Mouse (Mus musculus) midbrain, embryonic 12.5 days (tissue): Measurements from ENCODE around the gene Ceacam10. TPM values are rescaled to one million over a fixed set of nuclear protein-coding genes. Genes with fewer than 3 reads are reported as not detected.
"Not testable (repeated sequence)": the region's sequence is repeated elsewhere in the genome, so short reads cannot be mapped to it uniquely, and the experiment has no call there.

Experiments used
- ATAC-seq: fragments of 200-750 bp; cut with Nextera tagmentation; 2 replicates; pipeline ENCODE4 v1.8.0; 2017; ENCODE audit warnings: low read depth, moderate TSS enrichment, moderate library complexity; ENCODE audit not compliant: low FRiP score
- H3K27ac ChIP-seq: fragments of 300-500 bp; sonication (generic); replicated peaks from 2 replicates; pipeline ENCODE4 v1.5.1; 2016; ENCODE audit warnings: mild to moderate bottlenecking
- H3K27me3 ChIP-seq: fragments of 300-500 bp; sonication (generic); 2 replicates; pipeline ENCODE4 v1.6.1; 2016; ENCODE audit warnings: mild to moderate bottlenecking
- H3K36me3 ChIP-seq: fragments of 300-500 bp; sonication (generic); 2 replicates; pipeline ENCODE4 v1.6.1; 2016
- H3K4me1 ChIP-seq: fragments of 300-500 bp; sonication (generic); 2 replicates; pipeline ENCODE4 v1.6.1; 2016
- H3K4me2 ChIP-seq: fragments of 300-500 bp; sonication (generic); replicated peaks from 2 replicates; pipeline ENCODE4 v1.6.1; 2016; ENCODE audit warnings: mild to moderate bottlenecking, moderate library complexity
- H3K4me3 ChIP-seq: fragments of 300-500 bp; sonication (generic); 2 replicates; pipeline ENCODE4 v1.5.1; 2016; ENCODE audit warnings: mild to moderate bottlenecking
- H3K9ac ChIP-seq: fragments of 300-500 bp; sonication (generic); replicated peaks from 2 replicates; pipeline ENCODE4 v1.6.1; 2016; ENCODE audit warnings: mild to moderate bottlenecking, moderate library complexity
- H3K9me3 ChIP-seq: fragments of 300-500 bp; sonication (generic); 2 replicates; pipeline ENCODE4 v1.6.1; 2016; ENCODE audit warnings: mild to moderate bottlenecking
- WGBS: fragments of 180-500 bp; shearing (Covaris S2); methylation state at CpG from one replicate; pipeline ENCODE4 v1.1.7; 2016; 5-methylcytosine and 5-hydroxymethylcytosine counted together
- polyA plus RNA-seq: library from polyadenylated mRNA; unstranded; fragments of >200 nt; fragmentation: Nextera tagmentation; extraction: Ambion mirVana; gene quantifications from 2 replicates; pipeline ENCODE4 v1.2.1, GENCODE M21; 2016

The Ceacam10 gene
- not detected in 2 replicates for polyA plus RNA-seq

GRCm38 (mm10) chr7:24776918-24777317, at the start of gene Ceacam10:
Gene Ceacam10 (plus strand): TSS chr7:24777206.
- H3K9ac ChIP-seq, H3K4me3 ChIP-seq, H3K27me3 ChIP-seq, H3K4me2 ChIP-seq, H3K27ac ChIP-seq, H3K9me3 ChIP-seq, H3K36me3 ChIP-seq, H3K4me1 ChIP-seq, ATAC-seq: not testable (repeated sequence)
- WGBS: 50% methylated on average over 4 of the region's 4 CpGs

DNA sequence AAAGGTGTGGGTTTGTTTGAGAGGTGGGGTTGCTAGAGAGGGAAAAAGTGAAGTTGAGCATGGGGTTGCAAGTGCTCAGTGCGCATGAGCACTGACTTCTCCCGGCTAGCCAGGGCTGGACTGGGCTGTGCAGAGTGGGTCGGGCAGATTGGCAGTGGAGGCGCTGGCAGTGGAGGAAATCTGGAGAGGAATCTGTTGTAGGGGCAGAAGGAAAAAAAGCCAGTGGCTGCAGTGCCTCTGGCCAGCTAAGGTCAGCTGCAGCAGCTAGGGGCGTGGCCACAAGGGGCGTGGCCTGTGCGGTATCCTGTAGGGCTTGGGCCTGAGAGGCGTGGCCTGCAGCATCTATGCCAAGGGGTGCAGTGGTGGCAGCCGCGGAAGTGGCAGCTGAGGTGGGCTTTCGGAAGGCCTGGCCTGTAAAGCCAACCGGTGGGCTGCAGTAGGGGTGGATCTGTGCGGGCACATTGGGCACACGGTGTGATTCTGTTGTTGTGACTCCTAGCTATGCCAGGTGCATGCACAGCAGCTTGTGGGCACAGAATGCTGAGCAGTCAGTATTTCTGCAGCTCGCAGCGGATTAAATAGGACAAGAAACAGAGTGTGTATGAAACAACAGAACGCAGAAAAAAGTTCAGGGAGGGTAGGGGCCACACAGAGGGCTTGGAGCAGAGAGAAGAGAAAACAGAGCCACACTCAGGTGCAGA, 40.9 kb upstream of the Ceacam10 start:
- Histone ChIP-seq H3K27ac (no peak overlapping the region), H3K36me3 (no peaks in the 10 kb centered on the region), H3K9ac (no peak overlapping the region), H3K9me3 (0 out of 2 replicates have a peak, but pooled peaks cover under 1% of the 10 kb centered on the region), H3K4me3 (peak overlapping the region; percentile 16; the same call in 1 of the 2 replicates), H3K4me1 (peaks cover 11% of the 10 kb centered on the region), H3K27me3 (no peaks in the 10 kb centered on the region), H3K4me2 (peak overlapping the region; percentile 41)
- 21% methylated on average over 17 of the region's 17 CpGs for WGBS
- ATAC-seq: peak; percentile 69; the same call in 1 of the 2 replicates

DNA sequence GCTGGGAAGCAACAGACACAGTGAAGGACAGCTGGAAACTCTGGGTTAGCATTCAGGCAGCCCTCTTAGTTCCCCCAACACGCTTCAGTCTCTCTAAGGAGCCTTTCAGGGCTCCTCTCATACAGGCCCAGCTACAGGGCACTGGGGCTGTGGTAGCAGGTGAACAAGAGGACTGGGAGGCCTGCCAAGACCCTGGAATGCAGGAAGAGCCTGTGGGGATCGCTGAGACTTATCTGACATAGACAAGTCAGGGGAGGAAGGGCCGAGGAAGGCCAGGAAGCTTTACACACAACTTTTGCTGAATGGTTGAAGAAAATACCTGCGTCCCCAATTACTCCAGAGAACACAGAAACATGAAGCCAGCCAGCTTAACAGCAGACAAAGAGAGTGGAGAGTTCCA, 26.3 kb upstream of the Ceacam10 start:
- Histone ChIP-seq H3K4me2 (no peak overlapping the region), H3K27me3 (no peaks in the 10 kb centered on the region), H3K9me3 (no peaks in the 10 kb centered on the region), H3K9ac (no peak overlapping the region), H3K27ac (no peak overlapping the region), H3K36me3 (no peaks in the 10 kb centered on the region), H3K4me3 (no peak overlapping the region), H3K4me1 (no peaks in the 10 kb centered on the region)
- no peak for ATAC-seq
- 54% methylated on average over 4 of the region's 4 CpGs for WGBS

DNA sequence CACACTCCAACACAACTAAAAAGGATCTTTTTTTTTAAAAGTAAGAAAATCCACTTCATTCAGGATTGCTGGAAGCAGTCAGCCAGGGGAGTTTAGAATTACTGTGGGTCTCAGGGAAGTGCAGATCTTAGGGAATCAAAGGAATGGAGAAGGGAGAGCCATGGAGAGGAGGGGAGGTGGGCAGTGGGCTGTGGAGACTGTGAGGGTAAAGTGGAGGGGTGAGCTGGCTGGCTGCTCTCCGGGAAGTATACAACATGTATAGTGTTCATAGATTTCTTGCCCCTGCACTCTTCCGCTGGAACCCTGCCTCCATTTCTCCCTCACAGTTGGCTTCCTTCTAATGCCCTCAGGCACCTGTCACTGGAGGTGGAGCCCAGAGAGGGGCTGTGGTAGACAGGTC, 25.4 kb upstream of the Ceacam10 start:
- no peak overlapping the region for H3K27ac ChIP-seq
- H3K4me3 ChIP-seq: no peak overlapping the region
- 87% methylated on average over 2 of the region's 2 CpGs for WGBS
- H3K4me1 ChIP-seq: no peaks in the 10 kb centered on the region
- H3K36me3 ChIP-seq: no peaks in the 10 kb centered on the region
- ATAC-seq: no peak
- H3K27me3 ChIP-seq: no peaks in the 10 kb centered on the region
- H3K9ac ChIP-seq: no peak overlapping the region
- H3K4me2 ChIP-seq: no peak overlapping the region
- no peaks in the 10 kb centered on the region for H3K9me3 ChIP-seq

DNA sequence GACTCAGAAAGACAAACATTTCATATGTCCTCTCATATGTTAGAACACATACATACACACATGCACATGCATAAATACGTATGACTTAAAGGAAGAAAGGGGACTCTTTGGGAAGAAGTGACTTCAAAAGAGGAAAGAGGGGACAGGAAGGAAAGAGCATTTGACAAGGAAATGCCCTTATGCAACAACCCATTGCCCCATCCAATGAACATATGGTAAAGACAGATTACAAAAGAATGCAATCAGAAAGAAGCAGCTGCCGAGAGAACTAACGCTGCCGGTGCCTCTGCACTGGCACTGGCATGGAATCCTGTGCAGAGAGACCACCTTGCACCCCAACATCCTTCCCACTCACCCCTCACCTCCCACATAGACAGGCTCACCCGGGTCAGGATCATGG, 23.5 kb upstream of the Ceacam10 start:
- no peak for ATAC-seq
- H3K4me2 ChIP-seq: no peak overlapping the region
- no peak overlapping the region for H3K27ac ChIP-seq
- no peak overlapping the region for H3K4me3 ChIP-seq
- H3K4me1 ChIP-seq: no peaks in the 10 kb centered on the region
- H3K27me3 ChIP-seq: no peaks in the 10 kb centered on the region
- WGBS: 81% methylated on average over 5 of the region's 5 CpGs
- H3K9ac ChIP-seq: no peak overlapping the region
- no peaks in the 10 kb centered on the region for H3K36me3 ChIP-seq
- no peaks in the 10 kb centered on the region for H3K9me3 ChIP-seq

- Histone ChIP-seq H3K27ac (no peak overlapping the region), H3K9me3 (no peaks in the 10 kb centered on the region), H3K4me1 (no peaks in the 10 kb centered on the region), H3K9ac (no peak overlapping the region), H3K4me3 (no peak overlapping the region), H3K27me3 (no peaks in the 10 kb centered on the region), H3K4me2 (no peak overlapping the region), H3K36me3 (no peaks in the 10 kb centered on the region)
- WGBS: 95% methylated on average over 1 of the region's 1 CpGs
- ATAC-seq: no peak
These were observed 18.5 kb upstream of the Ceacam10 start for GRCm38 (mm10) chr7:24758520-24758919.

DNA sequence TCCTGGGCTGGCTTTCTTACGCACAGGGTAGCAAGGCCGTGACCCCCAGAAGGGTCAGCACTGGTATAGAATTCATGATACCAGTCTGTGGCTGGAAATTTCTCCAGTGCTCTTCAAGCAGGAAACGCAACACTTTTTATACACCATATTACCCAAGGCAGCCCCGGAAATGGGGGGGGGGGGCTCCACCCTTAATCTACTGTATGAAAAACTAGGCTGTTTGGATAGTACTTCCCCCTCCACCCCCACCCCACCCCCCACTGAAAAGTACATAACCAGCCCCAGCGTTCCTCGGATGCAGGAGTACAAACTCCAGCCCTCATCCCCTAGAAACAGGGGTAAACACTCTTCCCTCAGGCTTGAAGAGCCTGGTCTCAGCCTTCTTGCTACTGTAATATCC, 16.8 kb upstream of the Ceacam10 start, which contains the start of gene Cd177:
Gene Cd177 (minus strand): TSS at position 101 of the 400 bp plus-strand sequence.
- 79% methylated on average over 6 of the region's 6 CpGs for WGBS
- Histone ChIP-seq H3K27ac (no peak within 1 kb of the TSS), H3K27me3 (no peaks in the 10 kb centered on the region), H3K9me3 (no peaks in the 10 kb centered on the region), H3K4me3 (no peak within 1 kb of the TSS), H3K4me2 (no peak within 1 kb of the TSS), H3K4me1 (no peaks in the 10 kb centered on the region), H3K9ac (no peak within 1 kb of the TSS), H3K36me3 (no peaks in the 10 kb centered on the region)
- no peak for ATAC-seq

DNA sequence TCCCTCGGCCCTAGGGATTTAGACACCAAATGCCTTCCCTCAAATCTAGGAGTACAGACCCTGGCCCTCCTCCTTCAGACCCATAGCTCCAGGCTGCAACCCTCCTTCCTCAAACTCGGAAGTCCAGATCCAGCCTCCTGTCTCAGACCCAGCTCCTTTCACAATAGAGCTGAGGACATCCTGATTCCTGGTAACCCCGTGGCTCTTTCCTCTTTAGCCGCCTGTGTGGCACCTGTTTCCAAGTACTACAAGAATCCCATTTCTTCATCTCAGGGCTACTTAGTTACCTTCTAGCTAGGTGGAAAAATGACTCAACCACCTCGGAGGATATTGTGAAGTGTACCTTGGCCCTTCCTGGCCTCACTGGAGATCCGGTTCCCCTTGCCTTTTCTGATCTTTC, 15.8 kb upstream of the Ceacam10 start:
- no peaks in the 10 kb centered on the region for H3K27me3 ChIP-seq
- no peak overlapping the region for H3K27ac ChIP-seq
- no peak overlapping the region for H3K4me2 ChIP-seq
- no peaks in the 10 kb centered on the region for H3K4me1 ChIP-seq
- ATAC-seq: no peak
- no peak overlapping the region for H3K9ac ChIP-seq
- H3K36me3 ChIP-seq: no peaks in the 10 kb centered on the region
- WGBS: 74% methylated on average over 6 of the region's 6 CpGs
- no peaks in the 10 kb centered on the region for H3K9me3 ChIP-seq
- H3K4me3 ChIP-seq: no peak overlapping the region

GRCm38 (mm10) chr7:24762574-24762973, 14.4 kb upstream of the Ceacam10 start:
- H3K36me3 ChIP-seq: no peaks in the 10 kb centered on the region
- no peaks in the 10 kb centered on the region for H3K9me3 ChIP-seq
- no peak for ATAC-seq
- no peak overlapping the region for H3K9ac ChIP-seq
- WGBS: 86% methylated on average over 8 of the region's 8 CpGs
- no peak overlapping the region for H3K4me2 ChIP-seq
- H3K27me3 ChIP-seq: no peaks in the 10 kb centered on the region
- peaks cover 2% of the 10 kb centered on the region; the same call in 1 of the 2 replicates for H3K4me1 ChIP-seq
- H3K27ac ChIP-seq: no peak overlapping the region
- no peak overlapping the region for H3K4me3 ChIP-seq

DNA sequence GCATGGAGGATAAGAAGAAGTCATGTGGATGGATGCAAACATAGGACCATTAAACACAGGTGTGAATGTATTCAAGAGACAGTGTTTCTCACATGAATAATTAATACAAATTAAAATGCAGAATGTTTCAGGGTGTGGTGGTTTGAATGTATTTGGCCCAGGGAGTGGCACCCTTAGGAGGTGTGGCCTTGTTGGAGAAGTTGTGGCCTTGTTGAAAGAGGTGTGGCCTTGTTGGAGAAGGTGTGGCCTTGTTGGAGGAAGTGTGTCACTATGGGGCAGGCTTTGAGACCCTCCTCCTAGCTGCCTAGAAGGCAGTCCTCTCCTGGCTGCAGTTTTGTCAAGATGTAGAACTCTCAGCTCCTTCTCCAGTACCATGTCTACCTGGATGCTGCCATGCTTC, 5.6 kb upstream of the Ceacam10 start:
- no peaks in the 10 kb centered on the region for H3K36me3 ChIP-seq

DNA sequence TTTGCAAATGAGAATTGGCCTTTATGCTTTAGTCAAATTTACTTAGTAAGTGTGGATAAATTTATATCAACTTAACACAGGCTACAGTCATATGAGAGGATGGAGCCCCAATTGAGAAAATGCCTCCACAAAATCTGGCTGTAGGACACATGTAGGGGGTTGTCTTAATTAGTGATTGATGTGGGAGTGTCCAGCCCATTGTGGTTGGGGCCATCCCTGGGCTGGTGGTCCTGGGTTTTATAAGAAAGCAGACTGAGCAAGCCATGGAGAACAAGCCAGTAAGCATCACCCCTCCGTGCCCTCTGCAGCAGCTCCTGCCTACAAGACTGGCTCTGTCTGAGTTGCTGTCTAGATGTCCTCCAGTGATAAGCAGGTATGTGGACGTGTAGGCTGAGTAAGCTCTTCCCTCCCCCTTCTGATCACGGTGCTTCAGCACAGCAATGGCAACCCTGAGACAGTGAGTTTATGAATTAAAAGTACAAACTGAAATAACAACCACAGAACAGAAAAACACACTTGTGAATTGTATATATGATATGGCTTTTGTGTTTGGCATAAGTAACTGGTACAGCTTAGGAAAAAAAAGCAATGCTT, 3.0 kb upstream of the Ceacam10 start:
- Histone ChIP-seq H3K9ac (no peak overlapping the region), H3K27me3 (no peaks in the 10 kb centered on the region), H3K4me2 (no peak overlapping the region), H3K27ac (no peak overlapping the region), H3K4me3 (no peak overlapping the region), H3K9me3 (no peaks in the 10 kb centered on the region), H3K4me1 (no peaks in the 10 kb centered on the region), H3K36me3 (no peaks in the 10 kb centered on the region)
- WGBS: 65% methylated on average over 3 of the region's 3 CpGs
- no peak for ATAC-seq

More for the DNA sequence above, 5.6 kb upstream of the Ceacam10 start:
- Histone ChIP-seq H3K27me3 (no peaks in the 10 kb centered on the region), H3K27ac (no peak overlapping the region), H3K9me3 (no peaks in the 10 kb centered on the region), H3K4me2 (no peak overlapping the region), H3K4me1 (peaks cover 5% of the 10 kb centered on the region; the same call in 1 of the 2 replicates), H3K4me3 (no peak overlapping the region), H3K9ac (no peak overlapping the region)
- no peak for ATAC-seq

GRCm38 (mm10) chr7:24776145-24776544, 861 bp upstream of the Ceacam10 start:
- H3K36me3 ChIP-seq: no peaks in the 10 kb centered on the region
- ATAC-seq: no peak
- whole genome bisulfite sequencing: 83% methylated on average over 2 of the region's 2 CpGs

More at GRCm38 (mm10) chr7:24776145-24776544, 861 bp upstream of the Ceacam10 start:
- H3K9ac ChIP-seq: no peak overlapping the region
- no peak overlapping the region for H3K4me3 ChIP-seq
- no peaks in the 10 kb centered on the region for H3K9me3 ChIP-seq
- no peaks in the 10 kb centered on the region for H3K4me1 ChIP-seq
- H3K27ac ChIP-seq: no peak overlapping the region
- no peaks in the 10 kb centered on the region for H3K27me3 ChIP-seq
- no peak overlapping the region for H3K4me2 ChIP-seq
